Mouse (Mus musculus) thymus, adult 2 months (tissue): ENCODE measurements around the gene Hist1h2ak.

ENCODE experiments used
- CTCF ChIP-seq: fragments of 200-500 bp; IDR thresholded peaks from 2 replicates; pipeline ENCODE4 v1.5.1; 2012; ENCODE audit warnings: mild to moderate bottlenecking, control low read depth, low read length, moderate library complexity, borderline replicate concordance; ENCODE audit not compliant: control insufficient read depth, poor library complexity, insufficient read depth; ENCODE audit errors: extremely low read depth
- POLR2A ChIP-seq: fragments of 200-500 bp; IDR thresholded peaks from 2 replicates; pipeline ENCODE4 v1.6.1; 2012; ENCODE audit warnings: mild to moderate bottlenecking, low read length, control low read depth, moderate library complexity; ENCODE audit not compliant: control insufficient read depth, poor library complexity, insufficient read depth; ENCODE audit errors: extremely low read depth

- TF ChIP-seq POLR2A (no peak), CTCF (no peak)
These were observed 1.3 kb downstream of the Hist1h2ak start for GRCm38 (mm10) chr13:21752356-21752755.
